8 mouse cellular contexts compared by ENCODE assay signal in the genomic region with DNA sequence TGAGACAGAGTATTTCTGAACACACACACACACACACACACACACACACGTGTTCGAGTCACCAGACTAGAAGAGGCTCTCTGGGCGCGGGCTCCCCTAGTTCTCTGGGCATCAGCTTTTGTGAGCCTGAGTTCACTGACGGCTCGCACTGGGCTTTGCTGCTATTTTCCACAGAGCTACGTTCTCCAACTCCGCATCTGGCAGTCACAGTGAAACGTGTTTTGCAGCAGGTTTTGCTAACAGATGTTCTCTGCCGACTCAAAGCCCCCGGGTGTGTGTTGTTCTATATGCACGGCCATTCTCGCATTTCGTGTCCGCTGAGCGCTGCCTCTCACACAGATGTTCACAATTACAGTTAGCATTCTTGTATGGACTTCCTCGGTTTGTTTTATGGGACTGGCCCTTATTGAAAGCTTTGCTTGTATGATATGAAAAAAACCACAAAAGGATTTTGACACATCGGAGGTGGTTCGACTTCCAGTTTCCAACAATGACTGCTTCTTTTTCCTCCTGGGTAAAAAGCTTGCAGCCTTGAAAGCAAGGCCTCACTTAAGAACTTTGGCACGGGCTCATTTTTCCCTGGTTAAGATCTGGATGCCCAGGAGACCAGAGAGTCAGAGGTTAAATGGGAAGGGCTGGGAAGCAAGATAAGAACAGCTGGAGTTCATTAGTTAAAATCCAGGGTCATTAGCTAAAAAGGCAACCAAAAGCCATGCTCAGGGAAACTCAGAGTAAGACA. TPM values are rescaled to one million over a fixed set of nuclear protein-coding genes. Genes with fewer than 3 reads are reported as not detected.
DNase-seq lines count a peak whose midpoint lies in the region.

No protein-coding gene starts in this region.

- WGBS in embryonic facial prominence, embryonic 10.5 days = 29% methylated on average over 20 of the region's 20 CpGs

- peak overlapping the region; percentile 35 for H3K4me3 ChIP-seq in embryonic facial prominence, embryonic 10.5 days

- no peaks in the 10 kb centered on the region for H3K36me3 ChIP-seq in embryonic facial prominence, embryonic 10.5 days (replicated peaks)

- peaks cover 4% of the 10 kb centered on the region for H3K27me3 ChIP-seq in embryonic facial prominence, embryonic 10.5 days (replicated peaks; ENCODE audit: low read depth, poor library complexity, severe bottlenecking)

- H3K27ac ChIP-seq in embryonic facial prominence, embryonic 10.5 days (replicated peaks) = peak overlapping the region; percentile 78

- H3K4me1 ChIP-seq in embryonic facial prominence, embryonic 10.5 days = peaks cover 51% of the 10 kb centered on the region

- H3K9me3 ChIP-seq in embryonic facial prominence, embryonic 10.5 days = no peaks in the 10 kb centered on the region

- DNase-seq in kidney, adult 11 months = peak; percentile 5
- no peak for DNase-seq in kidney, adult 18-20 months
- peak; percentile 87 for DNase-seq in embryonic facial prominence, embryonic 10.5 days (ENCODE audit: low spot score)
- peak; percentile 19 for DNase-seq in heart, postnatal 4 days
- peak; percentile 82 for DNase-seq in mesoderm, embryonic 11.5 days (ENCODE audit: low read depth, low spot score)
- no peak for DNase-seq in cerebellum, postnatal 25 days
- no peak for DNase-seq in cerebellum, postnatal 4 days (ENCODE audit: low spot score in 2 of 2)
- DNase-seq in cerebellum, adult 9-10 months = no peak

RNA-seq across cellular contexts. Expression of a gene that starts 13.4 kb away (rescaled TPM):
- 0.61 and 0.92 TPM in 2 replicates for polyA plus RNA-seq in embryonic facial prominence, embryonic 10.5 days (2016; fragmentation: Nextera tagmentation; extraction: Ambion mirVana)
- not detected for total RNA-seq in heart, postnatal 4 days (2021)

RNA-seq across cellular contexts. Expression of a gene that starts 33.1 kb away (rescaled TPM):
- polyA plus RNA-seq in embryonic facial prominence, embryonic 10.5 days (2016; fragmentation: Nextera tagmentation; extraction: Ambion mirVana) = 15.8 and 16.5 TPM in 2 replicates
- 10 to 100 TPM; 12.8 to 13.5 TPM for total RNA-seq in heart, postnatal 4 days (2021)

Comparison
In these comparisons a context has a peak if more than half of its experiments do, and no peak if none do; other contexts are left out.
1. DNase-seq: peak in kidney, adult 11 months (single experiment), embryonic facial prominence, embryonic 10.5 days (single experiment), heart, postnatal 4 days (single experiment) and mesoderm, embryonic 11.5 days (single experiment); none in kidney, adult 18-20 months (single experiment), cerebellum, postnatal 25 days (0 of 2), cerebellum, postnatal 4 days (0 of 2) and cerebellum, adult 9-10 months (single experiment).